Mouse (Mus musculus) brain, embryonic 14.5 days (tissue): Measurements from ENCODE around the gene Lrrc34. TPM values are rescaled to one million over a fixed set of nuclear protein-coding genes. Genes with fewer than 3 reads are reported as not detected.

Experiments used
- DNase-seq: peaks from one replicate; pipeline ENCODE4 v3.0.0-alpha.2; 2011; ENCODE audit warnings: low read depth
- CTCF ChIP-seq: fragments of 200-500 bp; IDR thresholded peaks from 2 replicates; pipeline ENCODE4 v1.5.1; 2012; ENCODE audit warnings: inconsistent platforms, mild to moderate bottlenecking, moderate library complexity, borderline replicate concordance; ENCODE audit not compliant: insufficient read depth, insufficient read length; ENCODE audit errors: extremely low read depth
- POLR2A ChIP-seq: fragments of 200-500 bp; IDR thresholded peaks from 2 replicates; pipeline ENCODE4 v1.6.1; 2012; ENCODE audit warnings: mild to moderate bottlenecking, inconsistent platforms, borderline replicate concordance; ENCODE audit not compliant: poor library complexity, insufficient read depth, insufficient read length, severe bottlenecking; ENCODE audit errors: extremely low read depth
- polyA plus RNA-seq: library from polyadenylated mRNA; depleted of rRNA; stranded (reverse); fragments of >200 nt; gene quantifications from 2 replicates; pipeline ENCODE4 v1.2.3, GENCODE M21; 2012; rRNA removed

Gene Lrrc34
- polyA plus RNA-seq: 0.35 and 0.63 TPM in 2 replicates

DNA sequence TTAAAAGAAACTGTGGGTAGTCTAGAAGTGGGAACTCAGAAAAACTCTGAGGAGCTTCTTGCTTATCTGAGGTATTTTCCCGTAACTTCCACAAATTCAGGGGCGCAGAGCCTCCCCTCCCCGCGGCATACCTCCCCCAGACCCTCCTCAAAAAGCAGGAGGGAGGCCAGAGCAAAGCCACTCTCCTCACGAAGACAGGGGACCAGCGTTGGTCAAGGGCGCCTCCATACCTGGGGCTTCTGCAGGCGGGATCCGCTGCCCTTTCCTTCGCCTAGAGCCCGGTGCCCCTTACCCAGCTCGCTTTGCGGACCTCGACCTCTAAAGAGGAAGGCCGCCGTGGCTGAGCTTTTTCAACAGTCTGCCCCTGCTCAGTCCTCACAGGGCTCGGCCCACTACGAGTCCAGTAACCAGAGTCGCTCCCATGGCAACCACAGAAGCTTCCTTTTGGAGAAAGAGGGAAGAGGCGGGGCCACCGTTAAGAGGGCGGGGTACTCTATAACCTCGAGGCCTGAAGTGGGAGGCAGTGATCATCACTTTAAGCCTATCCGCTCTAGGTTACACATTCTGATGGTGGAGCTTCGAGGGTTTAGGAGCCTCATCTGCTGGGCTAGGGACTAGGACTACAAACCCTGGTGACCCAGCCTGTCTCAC is at the start of gene Lrrc34:
Lrrc34 (minus strand) TSS at position 430 of the 651 bp plus-strand sequence.
- peak; percentile 77 for DNase-seq
- TF ChIP-seq POLR2A (no peak), CTCF (no peak)

DNA sequence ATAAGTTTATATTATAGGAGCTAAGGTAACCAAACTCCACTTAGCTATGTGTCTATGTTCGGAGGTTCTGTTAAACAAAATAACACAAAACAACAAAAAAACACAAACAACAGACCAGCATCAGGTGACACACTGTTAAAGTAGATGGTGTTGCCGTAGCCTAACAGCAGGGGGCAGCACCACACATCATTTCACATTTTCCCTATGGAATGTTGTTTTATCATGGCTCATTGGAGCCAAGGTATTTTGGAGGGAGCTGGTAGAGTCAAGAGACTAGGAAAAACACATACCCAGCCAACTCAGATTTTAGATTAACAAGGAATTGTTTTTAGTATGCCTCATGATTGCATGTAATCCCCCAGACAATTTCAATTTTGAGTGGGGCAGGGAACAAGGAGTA is 48.7 kb upstream of the Lrrc34 start:
- DNase-seq: peak; percentile 71
- TF ChIP-seq POLR2A (no peak), CTCF (peak; percentile 77; the same call in 1 of the 2 replicates)

DNA sequence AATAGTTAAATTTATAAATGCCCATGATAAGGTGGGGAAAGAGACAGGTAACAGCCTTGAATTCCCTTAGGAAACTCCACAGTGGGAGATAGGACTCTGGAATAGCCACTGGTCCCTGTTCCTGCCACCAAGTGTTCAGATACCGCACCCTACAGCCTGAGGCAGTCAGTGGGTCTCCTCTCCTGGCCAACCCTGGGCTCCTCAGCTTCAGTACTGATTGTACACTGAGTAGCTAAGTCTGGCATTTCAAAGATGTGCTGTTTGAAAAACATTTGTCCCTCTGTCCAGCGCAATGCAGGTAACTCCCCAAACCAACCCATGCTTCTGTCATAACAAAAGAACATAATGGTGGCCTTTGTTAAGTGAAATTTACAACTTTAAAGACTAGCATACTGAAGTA is 48.0 kb upstream of the Lrrc34 start:
- TF ChIP-seq POLR2A: no peak
- TF ChIP-seq CTCF: no peak
- no peak for DNase-seq

DNA sequence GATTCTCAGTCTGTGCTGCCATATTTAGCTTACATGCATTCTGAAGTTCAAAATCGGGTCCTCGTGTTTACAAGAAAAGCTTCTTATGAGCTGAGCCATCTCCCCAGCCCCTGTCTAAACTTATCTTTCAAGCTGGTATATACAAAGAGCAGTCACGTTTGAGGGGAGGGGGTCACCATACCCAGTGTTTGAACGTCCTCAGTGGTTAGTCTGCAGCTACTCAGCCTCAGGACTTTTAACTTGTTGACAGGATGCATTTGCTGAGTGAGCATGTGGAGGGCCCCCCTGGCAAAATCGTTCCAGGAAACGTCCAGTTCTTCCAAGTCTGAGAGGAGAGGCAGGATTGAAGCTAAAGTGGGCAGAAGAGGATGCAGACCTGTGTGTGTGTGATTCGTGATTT is 43.3 kb upstream of the Lrrc34 start:
- no peak for TF ChIP-seq CTCF
- TF ChIP-seq POLR2A: no peak
- DNase-seq: no peak

DNA sequence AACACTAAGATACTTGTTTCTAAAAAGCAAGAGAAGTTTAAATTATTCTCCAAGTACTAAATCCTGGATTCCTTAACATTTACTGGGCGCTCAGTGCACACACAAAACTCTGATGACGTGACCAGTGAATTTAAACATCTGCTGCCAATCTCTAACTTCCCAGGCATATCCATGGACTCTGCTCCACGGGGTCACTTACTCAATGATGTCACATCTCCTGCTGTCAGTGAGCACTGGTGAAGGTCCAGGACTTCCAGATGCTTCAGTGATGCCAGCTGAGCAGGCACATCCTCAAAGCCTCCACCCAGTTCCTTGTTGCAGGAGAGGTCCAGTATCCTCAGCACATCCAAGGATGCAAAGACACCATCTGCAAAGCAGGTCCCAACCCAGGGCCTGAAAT is 39.5 kb upstream of the Lrrc34 start:
- DNase-seq: no peak
- no peak for TF ChIP-seq CTCF
- no peak for TF ChIP-seq POLR2A

DNA sequence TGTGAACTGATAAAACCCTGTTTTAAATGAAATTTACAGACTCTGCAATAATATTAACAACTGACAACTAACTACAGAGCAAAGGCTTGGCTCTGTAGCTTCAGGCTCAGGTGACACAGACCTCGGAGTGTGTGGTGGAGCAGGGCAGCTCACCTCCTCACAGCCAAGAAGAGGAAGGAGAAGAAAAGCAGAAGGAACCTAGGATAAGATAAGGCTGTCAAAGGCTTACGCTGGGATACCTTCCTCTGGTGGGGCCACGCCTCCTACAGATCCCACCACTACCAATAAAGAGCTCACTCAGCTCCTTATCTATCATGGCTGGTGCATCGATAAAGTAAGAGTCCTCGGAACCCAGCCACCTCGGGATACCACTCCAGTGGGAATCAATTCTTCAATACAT is 35.5 kb upstream of the Lrrc34 start:
- TF ChIP-seq POLR2A (no peak), CTCF (no peak)
- no peak for DNase-seq

DNA sequence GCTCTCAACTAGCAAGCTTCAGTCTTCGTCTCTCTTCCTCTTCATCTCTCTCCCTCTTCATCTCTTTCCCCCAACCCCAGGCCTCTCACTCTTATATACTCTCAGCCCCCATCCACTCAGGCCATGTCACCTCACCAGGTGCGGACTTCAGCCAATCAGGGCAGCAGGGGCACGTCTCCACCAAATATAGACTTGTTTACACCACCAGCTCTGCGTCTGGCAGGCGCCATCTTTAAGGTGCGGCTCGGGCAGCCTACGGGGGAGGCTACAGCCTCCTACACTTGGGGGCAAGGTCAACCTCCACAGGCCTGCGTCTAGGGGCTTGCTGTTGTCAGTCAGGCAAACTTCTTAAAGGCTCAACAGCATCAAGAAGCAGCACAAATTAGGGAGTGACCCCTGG is 10.8 kb upstream of the Lrrc34 start:
- DNase-seq: no peak
- no peak for TF ChIP-seq POLR2A
- TF ChIP-seq CTCF: no peak

DNA sequence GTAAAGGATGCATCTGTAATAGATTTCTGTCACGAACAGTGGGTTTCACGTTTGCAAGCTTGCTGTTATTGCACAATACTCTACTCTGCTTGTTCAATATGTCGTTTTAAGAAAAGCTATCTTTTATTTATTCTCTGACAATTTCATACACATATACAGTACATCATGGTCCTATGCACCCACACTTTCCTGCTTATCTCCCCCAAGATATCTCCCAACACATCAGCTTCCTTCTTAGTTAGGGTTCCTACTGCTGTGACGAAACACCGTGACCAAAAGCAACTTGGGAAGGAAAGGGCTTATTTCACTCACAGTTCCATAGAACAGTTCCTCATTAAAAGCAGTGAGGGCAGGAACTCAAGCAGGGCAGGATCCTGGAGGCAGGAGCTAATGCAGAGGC is 8.3 kb upstream of the Lrrc34 start:
- TF ChIP-seq POLR2A (no peak), CTCF (no peak)
- DNase-seq: no peak

DNA sequence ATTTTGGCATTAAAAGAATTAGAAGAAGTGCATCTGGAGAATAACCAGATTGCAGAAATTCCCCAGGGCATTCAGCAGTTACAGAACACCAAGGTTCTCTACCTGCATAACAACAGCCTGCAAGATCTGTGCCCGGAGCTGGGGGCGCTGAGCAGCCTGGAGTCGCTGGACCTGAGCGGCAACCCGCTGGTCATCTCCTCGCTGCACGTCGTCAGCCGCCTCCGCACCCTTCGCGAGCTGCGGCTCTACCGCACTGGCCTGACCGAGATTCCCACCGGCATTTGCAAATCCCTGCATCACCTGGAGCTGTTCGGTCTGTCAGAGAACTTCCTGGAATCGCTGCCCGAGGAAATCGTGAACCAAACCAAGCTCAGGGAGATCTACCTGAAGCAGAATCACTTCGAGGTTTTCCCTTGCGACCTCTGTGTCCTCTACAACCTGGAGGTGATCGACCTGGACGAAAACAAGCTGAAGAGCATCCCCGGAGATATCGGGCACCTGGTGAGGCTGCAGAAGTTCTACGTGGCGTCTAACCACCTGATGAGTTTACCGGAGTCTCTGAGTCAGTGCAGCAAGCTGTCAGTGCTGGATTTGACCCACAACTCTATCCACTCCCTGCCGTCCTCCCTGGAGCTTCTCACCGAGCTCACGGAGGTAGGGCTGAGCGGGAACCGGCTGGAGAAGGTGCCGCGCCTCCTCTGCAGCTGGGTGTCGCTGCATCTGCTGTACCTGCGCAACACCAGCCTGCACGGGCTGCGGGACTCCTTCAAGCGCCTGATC is 2.6 kb upstream of the Lrrc34 start:
- TF ChIP-seq CTCF (peak; percentile 31; the same call in 1 of the 2 replicates), POLR2A (no peak)
- DNase-seq: peak; percentile 55

DNA sequence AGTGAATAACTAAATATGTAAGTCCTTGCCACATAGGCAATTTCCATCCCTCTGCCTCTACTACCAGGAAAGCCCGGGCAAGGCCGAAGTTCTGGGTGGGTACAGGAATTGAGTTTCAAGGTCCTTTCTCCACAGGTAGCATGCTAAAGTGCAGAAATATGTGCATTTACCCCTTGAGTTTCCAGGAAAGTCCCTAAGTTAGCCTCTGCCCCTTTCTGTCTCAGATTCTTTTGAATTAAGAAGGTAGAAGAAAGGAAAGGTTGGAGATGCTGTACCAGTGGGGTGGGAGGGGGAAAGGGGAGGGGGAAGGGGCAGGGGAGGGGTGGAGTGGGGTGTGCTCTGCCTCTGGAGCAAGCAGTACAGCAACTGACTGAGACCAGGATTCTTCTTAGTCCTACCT is 797 bp upstream of the Lrrc34 start:
- DNase-seq: no peak
- TF ChIP-seq POLR2A (no peak), CTCF (no peak)

DNA sequence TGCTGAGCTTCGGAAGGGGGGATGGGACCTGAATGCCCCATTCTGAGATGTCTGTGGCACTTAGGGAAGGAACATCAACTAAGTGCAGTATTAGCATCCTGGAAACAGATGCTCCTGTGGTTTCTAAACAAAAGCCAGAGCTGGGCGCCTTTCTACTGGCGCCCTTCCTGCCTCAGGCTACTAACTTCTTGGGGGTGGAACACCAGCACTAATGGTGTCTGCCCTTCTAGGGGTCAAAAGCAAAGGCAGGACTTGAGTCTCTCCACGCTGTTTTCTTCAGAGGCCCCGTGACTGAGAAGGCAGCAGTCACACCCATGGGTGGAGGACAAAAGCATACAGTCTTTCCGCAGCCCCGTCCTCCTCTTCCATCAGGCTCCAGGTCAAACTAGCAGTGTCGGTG is 908 bp downstream of the Lrrc34 start:
- TF ChIP-seq POLR2A (no peak), CTCF (no peak)
- DNase-seq: no peak

DNA sequence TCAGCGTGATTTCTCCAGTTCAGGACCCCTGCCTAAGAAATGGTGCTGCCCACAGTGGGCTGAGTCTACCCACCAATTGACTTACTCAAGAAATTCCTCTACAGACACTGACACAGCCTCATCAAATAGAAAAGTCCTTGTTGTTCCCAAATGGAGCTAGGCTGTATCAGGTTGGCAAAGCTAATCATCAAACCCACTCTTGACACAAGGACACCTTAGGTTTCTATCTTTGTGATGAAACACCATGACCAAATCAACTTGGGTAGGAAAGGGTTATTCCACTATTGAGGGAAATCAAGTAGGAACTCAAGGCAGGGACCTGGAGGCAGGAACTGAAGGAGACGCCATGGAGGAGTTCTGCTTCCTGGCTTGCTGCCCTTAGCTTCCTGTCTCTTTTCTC is 3.5 kb downstream of the Lrrc34 start, which contains the start of gene Lrriq4:
Lrriq4 (plus strand) TSS at position 301 of the 400 bp plus-strand sequence.
- TF ChIP-seq POLR2A: no peak
- TF ChIP-seq CTCF: no peak
- DNase-seq: peak; percentile 19

DNA sequence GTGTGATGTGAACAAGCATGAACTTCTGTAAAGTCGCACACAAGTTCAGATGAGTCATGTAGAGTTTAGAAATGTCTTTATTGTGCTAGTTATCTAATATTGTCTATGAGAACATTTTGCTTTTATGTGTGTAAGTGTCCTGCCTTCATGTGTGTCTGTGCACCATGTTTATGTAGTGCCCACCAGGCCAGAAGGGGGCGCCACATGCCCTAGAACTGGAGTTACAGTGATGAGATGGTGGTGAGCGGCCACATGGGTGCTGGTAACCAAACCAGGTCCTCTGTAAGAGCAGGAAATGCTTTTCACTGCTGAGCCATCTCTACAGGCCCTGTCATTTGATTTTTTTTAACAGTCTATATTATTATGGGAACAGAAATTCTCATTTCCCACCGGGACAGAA is 12.0 kb downstream of the Lrrc34 start:
- DNase-seq: no peak
- TF ChIP-seq CTCF: no peak
- no peak for TF ChIP-seq POLR2A
